9 mouse cellular contexts compared by ENCODE assay signal in the genomic region with DNA sequence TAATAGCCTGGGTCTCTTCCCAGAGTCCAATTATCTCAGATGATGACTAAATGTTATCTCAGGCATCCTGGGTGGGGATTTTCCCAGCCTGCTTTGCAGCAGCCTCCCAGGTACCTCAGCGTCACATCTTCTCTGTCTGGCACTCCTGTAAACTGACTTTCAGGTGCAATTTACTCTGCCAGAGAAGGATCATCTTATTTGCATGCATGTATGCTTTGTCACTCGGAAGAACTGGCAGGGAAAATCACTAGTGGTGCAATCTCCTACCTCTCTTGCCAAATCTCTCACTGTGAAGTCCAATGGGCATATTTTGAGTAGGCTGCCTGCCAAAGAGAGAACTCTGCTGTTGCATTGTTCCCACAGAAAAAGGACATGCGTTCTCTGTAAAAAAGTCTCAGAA.
A peak's percentile ranks its signal among the peaks of the same experiment; 100 is the strongest.
DNase-seq lines count a peak whose midpoint lies in the region; ATAC-seq lines count a peak whose summit lies in the region.
"Had no signal": no experiment of that assay in that cellular context is flagged by ENCODE, and none has a peak within 500 bp of the region (broad histone marks: within the 10 kb centered on the region; RNA-seq: fewer than 3 reads in every experiment).

No protein-coding gene starts in this region.

- ATAC-seq in megakaryocyte progenitor cell, adult 5-6 weeks (replicated peaks; ENCODE audit: poor library complexity) = no peak

- peak; percentile 1 for DNase-seq in kidney, adult 9 months
- DNase-seq in kidney, postnatal 25 days = no peak
- peak; percentile 32 for DNase-seq in cerebellum, adult 11-12 months
- DNase-seq in layer of hippocampus, adult 18-20 months (ENCODE audit: low spot score in 2 of 2) = peak; percentile 53 to 84
- peak; percentile 34 to 40 for DNase-seq in right cerebral cortex, postnatal 10 days (ENCODE audit: low spot score in 2 of 2)
- DNase-seq in heart, adult 11 months = no peak
- DNase-seq in kidney, postnatal 10 days = no peak
- DNase-seq: heart, adult 2 months had no signal

Comparison
In these comparisons a context has a peak if more than half of its experiments do, and no peak if none do; other contexts are left out.
1. DNase-seq: peak in kidney, adult 9 months (single experiment), cerebellum, adult 11-12 months (single experiment), layer of hippocampus, adult 18-20 months (2 of 2) and right cerebral cortex, postnatal 10 days (2 of 2); none in kidney, postnatal 25 days (0 of 2), heart, adult 11 months (single experiment) and kidney, postnatal 10 days (single experiment).